Mouse (Mus musculus): ENCODE results near the gene Prex1. TPM values are rescaled to one million over a fixed set of nuclear protein-coding genes. Genes with fewer than 3 reads are reported as not detected.

Prex1 gene
- polyA plus RNA-seq, 1 experiment from 2014 or later = 16.0 TPM

- Histone ChIP-seq H3K4me1 (ENCODE audit: control insufficient read depth, insufficient read depth, low read length) (peaks cover 28% of the 10 kb centered on the region), H3K36me3 (ENCODE audit: control insufficient read depth, insufficient read depth, low read length) (no peaks in the 10 kb centered on the region), H3K9me3 (ENCODE audit: control insufficient read depth, low read length) (no peaks in the 10 kb centered on the region), H3K9ac (ENCODE audit: low read length) (no peak overlapping the region), H3K27me3 (ENCODE audit: control insufficient read depth, insufficient read depth, low read length) (no peaks in the 10 kb centered on the region), H3K4me3 (ENCODE audit: low read depth, low read length) (no peak overlapping the region), H3K4me2 (ENCODE audit: low read depth, severe bottlenecking) (no peak overlapping the region), H3K27ac (replicated peaks; ENCODE audit: low read depth, low read length) (no peak overlapping the region; the same call in none of the 2 replicates)
- DNase-seq (ENCODE audit: low spot score) = peak; percentile 58
- ATAC-seq (ENCODE audit: insufficient number of reproducible peaks, low FRiP score, low TSS enrichment, low read depth) = 0 out of 2 replicates have a peak, but pooled peaks have one; percentile 26
- 32% methylated on average over 22 of the region's 22 CpGs for WGBS
These were observed 45.6 kb downstream of the Prex1 start for GRCm38 (mm10) chr2:166667790-166668695.

DNA sequence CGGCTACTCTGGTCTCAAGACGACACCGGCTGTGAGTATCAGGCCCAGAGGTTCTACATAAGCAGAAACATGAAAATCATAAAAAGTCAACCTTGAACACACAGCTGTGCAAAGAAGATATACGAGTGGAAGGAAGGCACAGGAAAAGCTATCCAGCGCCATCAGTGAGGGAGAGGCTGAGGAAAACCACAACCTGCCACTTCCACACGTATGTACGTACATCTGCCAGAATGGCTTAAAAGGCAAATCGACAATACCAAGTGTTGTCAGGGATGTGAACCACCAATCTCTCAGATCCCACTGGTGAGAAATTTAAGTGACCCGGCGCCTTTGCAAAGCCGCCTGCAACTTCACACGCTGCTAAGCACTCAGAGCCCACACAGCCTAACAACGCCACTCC is 47.5 kb downstream of the Prex1 start:
- H3K4me2 ChIP-seq (ENCODE audit: low read depth, severe bottlenecking) = no peak overlapping the region
- H3K9ac ChIP-seq (ENCODE audit: low read length) = no peak overlapping the region
- no peak for ATAC-seq (ENCODE audit: insufficient number of reproducible peaks, low FRiP score, low TSS enrichment, low read depth)
- H3K27me3 ChIP-seq (ENCODE audit: control insufficient read depth, insufficient read depth, low read length) = no peaks in the 10 kb centered on the region
- H3K4me3 ChIP-seq (ENCODE audit: low read depth, low read length) = no peak overlapping the region
- H3K36me3 ChIP-seq (ENCODE audit: control insufficient read depth, insufficient read depth, low read length) = no peaks in the 10 kb centered on the region
- peaks cover 35% of the 10 kb centered on the region for H3K4me1 ChIP-seq (ENCODE audit: control insufficient read depth, insufficient read depth, low read length)
- 92% methylated on average over 13 of the region's 13 CpGs for WGBS
- DNase-seq (ENCODE audit: low spot score) = no peak
- H3K27ac ChIP-seq (replicated peaks; ENCODE audit: low read depth, low read length) = no peak overlapping the region
- H3K9me3 ChIP-seq (ENCODE audit: control insufficient read depth, low read length) = no peaks in the 10 kb centered on the region

DNA sequence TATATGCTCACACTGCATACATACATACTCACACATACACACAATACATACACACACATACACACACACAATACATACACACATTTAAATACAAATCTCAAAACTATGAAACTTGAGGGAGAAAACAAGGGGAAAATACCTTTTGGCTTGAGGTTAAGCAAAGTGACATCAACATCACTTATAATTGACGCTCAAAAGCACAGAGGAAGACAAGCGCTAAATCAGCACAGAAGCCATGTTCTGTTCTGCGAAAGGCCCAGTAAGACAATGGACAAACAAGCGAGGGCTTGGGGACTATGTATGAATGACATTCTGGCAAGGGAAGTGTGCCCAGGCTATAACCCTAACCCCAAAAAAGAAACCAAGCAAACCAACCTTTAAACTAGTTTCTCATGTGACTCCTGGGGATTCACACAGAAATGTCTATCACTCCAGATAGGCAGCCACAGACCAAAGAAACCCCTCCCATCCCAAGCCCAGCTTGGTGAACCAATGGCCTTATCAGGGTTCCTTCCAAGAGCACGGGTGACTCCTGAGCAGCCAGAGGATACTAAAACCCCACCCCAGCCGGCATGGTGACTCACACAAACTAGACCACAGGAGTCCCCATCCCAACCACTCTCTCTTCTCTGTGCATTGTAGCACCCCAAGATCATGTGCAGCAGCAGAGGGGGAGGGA is 48.2 kb downstream of the Prex1 start:
- H3K4me3 ChIP-seq (ENCODE audit: low read depth, low read length) = no peak overlapping the region
- no peaks in the 10 kb centered on the region for H3K36me3 ChIP-seq (ENCODE audit: control insufficient read depth, insufficient read depth, low read length)
- ATAC-seq (ENCODE audit: insufficient number of reproducible peaks, low FRiP score, low TSS enrichment, low read depth) (no peak), DNase-seq (ENCODE audit: low spot score) (no peak)
- H3K4me2 ChIP-seq (ENCODE audit: low read depth, severe bottlenecking) = no peak overlapping the region
- no peaks in the 10 kb centered on the region for H3K27me3 ChIP-seq (ENCODE audit: control insufficient read depth, insufficient read depth, low read length)
- 84% methylated on average over 6 of the region's 6 CpGs for WGBS
- no peak overlapping the region for H3K27ac ChIP-seq (replicated peaks; ENCODE audit: low read depth, low read length)
- peaks cover 33% of the 10 kb centered on the region for H3K4me1 ChIP-seq (ENCODE audit: control insufficient read depth, insufficient read depth, low read length)
- H3K9me3 ChIP-seq (ENCODE audit: control insufficient read depth, low read length) = no peaks in the 10 kb centered on the region
- H3K9ac ChIP-seq (ENCODE audit: low read length) = no peak overlapping the region

DNA sequence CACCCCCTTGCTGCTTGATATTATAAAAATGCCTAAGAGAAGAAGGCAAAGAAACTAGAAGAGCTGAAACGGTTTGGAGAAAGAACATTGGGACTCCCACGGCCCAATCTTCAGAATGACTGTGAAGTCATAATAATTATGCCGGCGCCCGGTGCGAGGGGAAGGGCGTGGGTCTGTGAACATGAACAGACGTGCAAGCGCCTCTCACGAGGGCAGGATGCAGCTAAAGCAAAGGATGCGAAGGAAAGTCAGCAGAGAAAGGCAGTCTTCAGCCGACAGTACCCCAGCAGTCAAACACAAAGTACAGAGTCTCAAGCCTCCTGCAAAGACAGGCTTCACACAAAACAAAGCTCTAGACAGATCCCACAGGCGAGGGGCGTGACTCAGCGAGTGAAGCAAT is 49.1 kb downstream of the Prex1 start:
- DNase-seq (ENCODE audit: low spot score) (no peak), ATAC-seq (ENCODE audit: insufficient number of reproducible peaks, low FRiP score, low TSS enrichment, low read depth) (no peak)
- Histone ChIP-seq H3K4me3 (ENCODE audit: low read depth, low read length) (no peak overlapping the region), H3K36me3 (ENCODE audit: control insufficient read depth, insufficient read depth, low read length) (no peaks in the 10 kb centered on the region), H3K27me3 (ENCODE audit: control insufficient read depth, insufficient read depth, low read length) (no peaks in the 10 kb centered on the region), H3K4me1 (ENCODE audit: control insufficient read depth, insufficient read depth, low read length) (peaks cover 33% of the 10 kb centered on the region), H3K9me3 (ENCODE audit: control insufficient read depth, low read length) (no peaks in the 10 kb centered on the region), H3K9ac (ENCODE audit: low read length) (no peak overlapping the region), H3K27ac (replicated peaks; ENCODE audit: low read depth, low read length) (no peak overlapping the region), H3K4me2 (ENCODE audit: low read depth, severe bottlenecking) (no peak overlapping the region)
- WGBS = 86% methylated on average over 15 of the region's 15 CpGs

DNA sequence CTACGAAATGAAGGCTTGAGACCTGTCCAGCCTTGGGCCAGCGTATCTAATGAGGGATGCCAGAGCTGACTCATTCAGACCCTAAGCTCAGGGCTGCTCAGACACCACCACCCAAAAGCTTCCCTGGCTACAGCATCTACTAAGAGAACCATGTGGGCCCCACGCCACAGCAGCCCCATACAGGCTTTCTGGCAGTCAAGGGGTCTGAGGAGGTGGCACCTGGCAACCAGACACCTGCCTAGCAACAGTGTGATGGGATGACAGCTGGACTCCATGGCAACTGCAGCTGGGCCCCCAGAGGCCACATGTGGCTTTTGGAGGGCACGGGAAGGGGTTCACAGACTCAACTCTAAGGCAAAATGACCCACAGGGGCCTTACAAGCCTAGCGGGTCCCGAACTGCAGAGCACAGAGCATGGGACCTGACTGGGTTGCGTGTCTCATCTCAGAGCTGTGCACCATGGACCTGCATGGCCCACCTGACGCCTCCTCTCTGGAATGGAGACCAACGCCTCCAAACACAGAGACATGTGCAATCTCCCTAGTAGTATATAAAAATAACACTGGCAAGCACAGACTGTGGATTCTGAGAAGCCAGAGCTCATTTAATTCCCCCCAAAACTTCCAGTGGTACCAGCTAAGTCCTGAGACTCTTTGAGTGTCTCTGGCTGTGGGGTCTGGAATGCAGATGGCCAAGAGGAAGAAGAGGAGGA is 50.2 kb downstream of the Prex1 start:
- no peak overlapping the region for H3K9ac ChIP-seq (ENCODE audit: low read length)
- H3K27ac ChIP-seq (replicated peaks; ENCODE audit: low read depth, low read length) = no peak overlapping the region
- WGBS = 79% methylated on average over 9 of the region's 9 CpGs
- H3K4me1 ChIP-seq (ENCODE audit: control insufficient read depth, insufficient read depth, low read length) = peaks cover 26% of the 10 kb centered on the region
- ATAC-seq (ENCODE audit: insufficient number of reproducible peaks, low FRiP score, low TSS enrichment, low read depth) (no peak), DNase-seq (ENCODE audit: low spot score) (peak; percentile 52)
- H3K27me3 ChIP-seq (ENCODE audit: control insufficient read depth, insufficient read depth, low read length) = no peaks in the 10 kb centered on the region
- no peak overlapping the region; the same call in 1 of the 2 replicates for H3K4me2 ChIP-seq (ENCODE audit: low read depth, severe bottlenecking)
- no peaks in the 10 kb centered on the region for H3K36me3 ChIP-seq (ENCODE audit: control insufficient read depth, insufficient read depth, low read length)
- H3K4me3 ChIP-seq (ENCODE audit: low read depth, low read length) = no peak overlapping the region
- H3K9me3 ChIP-seq (ENCODE audit: control insufficient read depth, low read length) = no peaks in the 10 kb centered on the region

DNA sequence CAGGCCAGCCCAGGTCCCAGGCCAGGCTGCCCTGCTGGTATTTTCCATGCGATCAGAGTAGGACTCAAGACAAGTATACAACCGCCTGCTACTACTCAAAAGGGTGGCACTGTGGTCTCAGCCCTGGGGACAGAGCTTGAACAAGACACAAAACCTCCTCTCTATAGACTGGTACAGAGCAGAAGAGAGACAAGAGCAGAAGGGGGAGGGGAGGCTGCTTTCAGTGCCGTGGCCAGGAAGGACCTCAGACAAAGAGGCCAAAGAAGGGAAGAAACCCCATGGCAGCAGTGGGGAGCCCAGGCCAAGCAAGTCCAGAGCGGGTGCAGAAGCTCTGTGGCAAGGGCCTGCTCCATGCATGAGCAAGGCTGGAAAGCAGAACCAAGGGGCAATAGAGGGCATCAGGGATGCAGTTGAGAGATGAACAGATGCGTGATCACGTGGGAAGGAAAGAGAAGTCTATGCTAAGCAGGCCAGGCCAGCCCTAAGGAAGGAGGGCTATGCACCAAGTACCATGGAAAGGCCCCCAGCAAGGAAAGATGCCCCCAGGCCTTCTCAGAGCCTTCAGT is 51.0 kb downstream of the Prex1 start:
- H3K36me3 ChIP-seq (ENCODE audit: control insufficient read depth, insufficient read depth, low read length) = no peaks in the 10 kb centered on the region
- no peaks in the 10 kb centered on the region for H3K9me3 ChIP-seq (ENCODE audit: control insufficient read depth, low read length)
- no peak overlapping the region for H3K4me3 ChIP-seq (ENCODE audit: low read depth, low read length)
- H3K4me2 ChIP-seq (ENCODE audit: low read depth, severe bottlenecking) = no peak overlapping the region; the same call in 1 of the 2 replicates
- no peak for ATAC-seq (ENCODE audit: insufficient number of reproducible peaks, low FRiP score, low TSS enrichment, low read depth)
- H3K4me1 ChIP-seq (ENCODE audit: control insufficient read depth, insufficient read depth, low read length) = peaks cover 25% of the 10 kb centered on the region
- H3K27ac ChIP-seq (replicated peaks; ENCODE audit: low read depth, low read length) = no peak overlapping the region
- H3K27me3 ChIP-seq (ENCODE audit: control insufficient read depth, insufficient read depth, low read length) = no peaks in the 10 kb centered on the region
- no peak for DNase-seq (ENCODE audit: low spot score)
- WGBS = 77% methylated on average over 6 of the region's 6 CpGs
- no peak overlapping the region for H3K9ac ChIP-seq (ENCODE audit: low read length)

DNA sequence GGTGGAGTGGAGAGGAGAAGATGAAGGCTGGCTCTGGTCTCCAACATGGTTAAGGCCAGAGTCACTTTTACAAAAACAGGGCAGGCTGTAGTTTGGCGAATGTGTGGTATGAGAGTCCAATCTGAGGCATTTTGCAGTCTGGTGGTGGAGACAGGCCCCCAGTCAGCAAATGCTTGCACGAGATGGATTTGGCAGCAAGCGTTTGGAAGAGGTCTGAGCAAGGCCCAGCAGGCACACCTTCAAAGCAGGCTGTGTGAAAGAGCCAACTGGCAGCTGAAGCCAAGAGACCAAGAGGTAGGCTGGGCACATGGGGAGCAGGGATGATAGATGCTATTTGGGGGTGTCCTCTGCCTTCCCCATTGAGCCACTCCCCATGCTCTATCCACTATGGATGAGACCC is 51.7 kb downstream of the Prex1 start:
- H3K36me3 ChIP-seq (ENCODE audit: control insufficient read depth, insufficient read depth, low read length) = no peaks in the 10 kb centered on the region
- H3K27ac ChIP-seq (replicated peaks; ENCODE audit: low read depth, low read length) = no peak overlapping the region
- peaks cover 26% of the 10 kb centered on the region for H3K4me1 ChIP-seq (ENCODE audit: control insufficient read depth, insufficient read depth, low read length)
- H3K4me3 ChIP-seq (ENCODE audit: low read depth, low read length) = no peak overlapping the region
- H3K9ac ChIP-seq (ENCODE audit: low read length) = no peak overlapping the region
- H3K4me2 ChIP-seq (ENCODE audit: low read depth, severe bottlenecking) = no peak overlapping the region
- DNase-seq (ENCODE audit: low spot score) (no peak), ATAC-seq (ENCODE audit: insufficient number of reproducible peaks, low FRiP score, low TSS enrichment, low read depth) (no peak)
- no peaks in the 10 kb centered on the region for H3K27me3 ChIP-seq (ENCODE audit: control insufficient read depth, insufficient read depth, low read length)
- 69% methylated on average over 3 of the region's 3 CpGs for WGBS
- H3K9me3 ChIP-seq (ENCODE audit: control insufficient read depth, low read length) = no peaks in the 10 kb centered on the region

DNA sequence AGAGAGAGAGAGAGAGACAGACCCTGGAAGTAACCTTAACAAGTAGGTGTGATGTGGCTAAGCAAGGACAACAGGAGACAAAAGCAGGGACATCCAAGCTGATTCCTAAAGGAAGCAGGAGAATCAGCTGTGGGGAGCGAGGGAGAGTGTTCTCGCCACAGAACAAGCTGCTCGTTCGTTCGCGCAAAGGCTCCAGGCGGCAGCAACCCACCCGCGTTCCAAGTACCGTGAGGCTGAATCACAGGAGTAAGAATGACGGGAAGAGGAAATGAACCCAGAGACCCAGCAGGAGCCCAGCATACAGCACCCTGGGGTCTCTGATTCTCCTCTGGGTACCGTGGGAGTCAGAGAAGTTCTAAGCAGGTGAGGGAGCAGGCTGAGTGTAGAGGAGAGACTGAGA is 52.1 kb downstream of the Prex1 start:
- DNase-seq (ENCODE audit: low spot score) (no peak), ATAC-seq (ENCODE audit: insufficient number of reproducible peaks, low FRiP score, low TSS enrichment, low read depth) (no peak)
- no peaks in the 10 kb centered on the region for H3K36me3 ChIP-seq (ENCODE audit: control insufficient read depth, insufficient read depth, low read length)
- no peaks in the 10 kb centered on the region for H3K9me3 ChIP-seq (ENCODE audit: control insufficient read depth, low read length)
- WGBS = 70% methylated on average over 12 of the region's 12 CpGs
- H3K4me3 ChIP-seq (ENCODE audit: low read depth, low read length) = no peak overlapping the region
- no peaks in the 10 kb centered on the region for H3K27me3 ChIP-seq (ENCODE audit: control insufficient read depth, insufficient read depth, low read length)
- H3K27ac ChIP-seq (replicated peaks; ENCODE audit: low read depth, low read length) = no peak overlapping the region
- H3K4me2 ChIP-seq (ENCODE audit: low read depth, severe bottlenecking) = no peak overlapping the region
- H3K4me1 ChIP-seq (ENCODE audit: control insufficient read depth, insufficient read depth, low read length) = peaks cover 27% of the 10 kb centered on the region
- no peak overlapping the region for H3K9ac ChIP-seq (ENCODE audit: low read length)

Data from limb, embryonic 11.5 days (tissue).